Mouse (Mus musculus): ENCODE results near the gene BC003965. TPM values are rescaled to one million over a fixed set of nuclear protein-coding genes. Genes with fewer than 3 reads are reported as not detected.
A peak's percentile ranks its signal among the peaks of the same experiment; 100 is the strongest.

BC003965 gene
- polyA plus RNA-seq (2016; fragmentation: Nextera tagmentation; extraction: Ambion mirVana): 33.4 and 33.6 TPM in 2 replicates

DNA sequence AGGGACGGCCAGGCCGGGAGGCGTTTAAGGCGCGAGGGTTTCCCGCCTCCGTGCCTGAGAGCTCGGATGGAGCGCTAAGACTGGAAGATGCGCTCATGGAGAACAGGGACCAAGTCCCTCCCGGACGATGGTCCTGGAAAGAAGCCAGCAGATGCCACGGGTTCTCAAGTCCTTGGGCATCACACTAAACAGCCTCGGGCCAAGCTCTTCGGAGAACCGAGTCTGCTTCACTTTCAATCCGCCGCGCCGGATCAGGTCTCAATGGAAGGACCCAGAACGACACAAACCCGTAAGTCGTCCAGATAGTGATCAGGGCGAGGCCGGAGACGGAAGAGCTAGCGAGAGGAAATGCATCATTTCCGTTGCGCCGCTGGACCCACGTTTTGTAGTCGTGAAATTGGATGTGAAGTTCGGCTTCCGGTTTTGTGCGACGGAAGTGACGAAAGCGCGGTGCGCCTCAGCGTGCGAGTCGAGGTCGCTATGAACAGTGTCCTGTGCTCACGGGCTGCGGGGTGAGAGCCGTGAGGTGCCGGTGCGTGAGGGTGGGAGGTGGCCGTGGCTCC lies at the start of gene BC003965:
Gene BC003965, plus strand, starts transcription at position 426 of the 563 bp plus-strand sequence.
- peaks cover 18% of the 10 kb centered on the region for H3K4me1 ChIP-seq
- peak; percentile 86 for ATAC-seq (ENCODE audit: low FRiP score, low read depth)
- H3K4me2 ChIP-seq (replicated peaks): peak within 1 kb of the TSS; percentile 98
- peaks cover 17% of the 10 kb centered on the region; the same call in 1 of the 2 replicates for H3K27me3 ChIP-seq
- WGBS: under 1% methylated on average over 50 of the region's 50 CpGs
- H3K36me3 ChIP-seq: no peaks in the 10 kb centered on the region
- no peaks in the 10 kb centered on the region for H3K9me3 ChIP-seq
- H3K27ac ChIP-seq (replicated peaks): peak within 1 kb of the TSS; percentile 90
- H3K9ac ChIP-seq (replicated peaks): peak within 1 kb of the TSS; percentile 89
- H3K4me3 ChIP-seq: peak within 1 kb of the TSS; percentile 94

DNA sequence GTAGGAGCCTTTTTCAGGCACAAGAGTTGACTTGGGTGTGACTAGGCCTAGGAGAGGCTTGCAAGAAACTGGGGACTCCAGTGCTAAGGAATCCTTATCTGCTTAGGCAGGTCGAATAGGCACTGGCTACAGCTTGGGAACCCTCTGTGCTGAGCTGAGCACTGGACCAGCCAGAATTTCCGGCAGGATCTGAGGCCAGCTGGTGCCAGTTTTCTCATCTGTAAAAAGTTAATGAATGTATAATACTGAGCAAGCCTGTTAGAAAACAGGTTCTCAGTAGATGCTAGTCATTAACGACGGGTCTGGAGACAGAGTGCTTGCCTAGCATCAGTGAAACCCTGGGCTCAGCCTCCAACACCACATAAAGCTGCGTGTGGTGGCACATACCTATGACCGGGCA lies 48.7 kb upstream of the BC003965 start:
- no peak overlapping the region for H3K4me3 ChIP-seq
- no peak for ATAC-seq (ENCODE audit: low FRiP score, low read depth)
- peaks cover 8% of the 10 kb centered on the region; the same call in 1 of the 2 replicates for H3K36me3 ChIP-seq
- H3K4me1 ChIP-seq: peaks cover 12% of the 10 kb centered on the region
- 92% methylated on average over 6 of the region's 6 CpGs for WGBS
- H3K9ac ChIP-seq (replicated peaks): no peak overlapping the region
- no peak overlapping the region for H3K4me2 ChIP-seq (replicated peaks)
- no peak overlapping the region for H3K27ac ChIP-seq (replicated peaks)
- no peaks in the 10 kb centered on the region for H3K27me3 ChIP-seq
- H3K9me3 ChIP-seq: no peaks in the 10 kb centered on the region

DNA sequence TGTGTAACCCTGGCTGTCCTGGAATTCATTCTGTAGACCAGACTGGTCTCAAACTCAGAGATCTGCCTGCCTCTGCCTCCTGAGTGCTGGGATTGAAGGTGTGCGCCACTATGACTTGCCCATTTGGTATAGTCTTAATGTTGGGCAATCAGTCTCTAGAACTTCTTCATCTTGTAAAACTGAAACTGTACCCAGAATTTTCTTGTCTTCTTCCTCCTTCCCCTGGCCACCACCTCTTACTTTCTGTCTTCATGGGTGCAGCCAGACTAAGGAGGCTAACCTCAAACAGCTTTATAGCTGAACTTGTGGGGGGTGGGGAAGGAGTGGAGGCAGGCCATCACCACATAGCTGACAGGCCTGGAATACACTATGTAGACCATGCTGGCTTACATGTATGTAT lies 45.6 kb upstream of the BC003965 start:
- Histone ChIP-seq H3K9ac (replicated peaks) (no peak overlapping the region), H3K4me2 (replicated peaks) (no peak overlapping the region), H3K4me3 (no peak overlapping the region), H3K9me3 (no peaks in the 10 kb centered on the region), H3K36me3 (peaks cover 8% of the 10 kb centered on the region; the same call in 1 of the 2 replicates), H3K4me1 (peaks cover 10% of the 10 kb centered on the region), H3K27ac (replicated peaks) (no peak overlapping the region), H3K27me3 (no peaks in the 10 kb centered on the region)
- 95% methylated on average over 1 of the region's 1 CpGs for WGBS
- ATAC-seq (ENCODE audit: low FRiP score, low read depth): no peak

DNA sequence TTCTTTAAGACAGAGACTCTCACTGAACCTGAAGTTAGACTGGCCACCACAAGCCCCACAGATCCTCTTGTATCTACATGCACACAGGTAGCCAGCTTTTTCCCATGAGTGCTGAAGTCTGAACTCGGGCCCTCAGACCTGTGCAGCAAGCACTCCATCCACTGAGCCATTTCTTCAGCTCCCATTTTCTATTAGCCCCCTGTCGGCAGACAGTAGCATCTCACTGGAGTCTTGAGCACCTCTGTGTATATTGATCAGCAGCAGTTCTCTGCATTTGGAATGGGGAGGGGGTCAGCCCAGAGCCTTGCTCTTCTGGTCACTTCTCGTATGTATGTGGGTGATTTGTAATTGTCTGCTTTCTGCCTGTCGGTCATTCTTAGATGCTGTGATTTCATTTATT lies 44.4 kb upstream of the BC003965 start:
- no peak overlapping the region for H3K4me3 ChIP-seq
- ATAC-seq (ENCODE audit: low FRiP score, low read depth): no peak
- no peaks in the 10 kb centered on the region for H3K4me1 ChIP-seq
- WGBS: 68% methylated on average over 4 of the region's 4 CpGs
- no peak overlapping the region for H3K27ac ChIP-seq (replicated peaks)
- H3K9me3 ChIP-seq: no peaks in the 10 kb centered on the region
- H3K4me2 ChIP-seq (replicated peaks): no peak overlapping the region
- peaks cover 15% of the 10 kb centered on the region; the same call in 1 of the 2 replicates for H3K36me3 ChIP-seq
- no peak overlapping the region for H3K9ac ChIP-seq (replicated peaks)
- H3K27me3 ChIP-seq: no peaks in the 10 kb centered on the region

DNA sequence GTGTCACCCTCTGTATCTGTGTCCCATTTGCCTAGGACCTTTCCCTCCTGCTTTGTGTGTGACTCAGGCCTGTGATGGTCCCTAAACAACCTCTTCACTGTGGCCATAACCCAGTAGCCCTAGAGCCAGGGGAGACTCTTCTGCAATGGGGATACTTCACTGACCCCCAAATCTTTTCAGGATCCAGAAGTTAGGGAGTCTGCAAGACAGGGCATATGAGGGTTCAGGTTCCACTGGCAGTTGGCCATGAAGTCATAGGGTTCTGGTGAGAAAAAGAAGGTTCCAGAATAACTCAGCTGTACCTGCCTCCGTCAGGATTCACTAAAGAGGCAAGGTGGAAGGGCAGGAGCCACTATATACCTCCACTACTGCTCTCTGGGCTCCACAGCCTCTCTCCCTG lies 22.2 kb upstream of the BC003965 start, which contains the start of gene Ccdc154:
Gene Ccdc154, plus strand, starts transcription at position 301 of the 400 bp plus-strand sequence.
- H3K4me1 ChIP-seq: no peaks in the 10 kb centered on the region
- H3K9ac ChIP-seq (replicated peaks): no peak within 1 kb of the TSS
- H3K27me3 ChIP-seq: no peaks in the 10 kb centered on the region
- no peak within 1 kb of the TSS for H3K27ac ChIP-seq (replicated peaks)
- H3K9me3 ChIP-seq: no peaks in the 10 kb centered on the region
- H3K4me2 ChIP-seq (replicated peaks): no peak within 1 kb of the TSS
- 88% methylated on average over 1 of the region's 1 CpGs for WGBS
- no peak within 1 kb of the TSS for H3K4me3 ChIP-seq
- ATAC-seq (ENCODE audit: low FRiP score, low read depth): no peak
- H3K36me3 ChIP-seq: peaks cover 41% of the 10 kb centered on the region

DNA sequence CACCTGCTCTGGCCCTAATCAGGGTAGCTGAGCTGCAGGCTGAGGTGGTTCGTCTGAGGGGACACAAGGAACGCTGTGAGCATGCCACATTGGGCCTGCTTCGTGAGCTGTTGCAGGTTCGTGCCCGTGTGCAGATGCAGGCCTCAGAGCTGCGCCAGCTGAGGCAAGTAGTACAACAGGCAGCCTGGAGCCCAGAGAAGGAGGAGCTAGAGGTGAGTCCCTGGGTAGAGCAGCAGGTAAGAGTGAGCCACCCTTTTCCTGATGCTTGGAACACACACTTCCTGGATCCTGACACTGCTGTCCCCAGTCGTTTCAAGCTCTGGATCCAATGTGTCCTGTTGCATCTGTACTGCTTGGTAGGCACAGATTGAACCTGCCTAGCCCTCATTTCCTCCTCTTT lies 21.0 kb upstream of the BC003965 start:
- ATAC-seq (ENCODE audit: low FRiP score, low read depth): no peak
- H3K27me3 ChIP-seq: no peaks in the 10 kb centered on the region
- H3K4me3 ChIP-seq: no peak overlapping the region
- 88% methylated on average over 7 of the region's 7 CpGs for WGBS
- H3K4me2 ChIP-seq (replicated peaks): no peak overlapping the region
- peaks cover 32% of the 10 kb centered on the region for H3K36me3 ChIP-seq
- H3K9me3 ChIP-seq: no peaks in the 10 kb centered on the region
- H3K9ac ChIP-seq (replicated peaks): no peak overlapping the region
- no peaks in the 10 kb centered on the region for H3K4me1 ChIP-seq
- no peak overlapping the region for H3K27ac ChIP-seq (replicated peaks)

DNA sequence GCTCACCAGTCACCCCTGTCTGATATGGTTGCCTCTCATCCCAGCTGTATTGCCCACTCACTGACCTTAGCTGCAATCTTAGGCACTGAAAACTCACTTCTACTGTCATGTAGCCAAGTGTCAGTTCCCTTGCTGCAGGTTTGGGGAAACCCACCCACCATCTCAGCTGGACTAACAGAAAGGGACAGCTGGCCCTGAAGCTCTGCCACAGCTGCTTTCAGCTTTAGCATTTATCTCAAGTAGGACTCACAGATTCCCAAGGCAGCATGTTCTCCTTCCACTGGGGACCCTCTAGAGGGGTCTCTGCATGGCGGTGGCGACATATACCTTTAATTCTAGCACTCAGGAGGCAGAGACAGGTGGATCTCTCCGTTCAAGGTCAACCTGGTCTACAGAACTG lies 19.6 kb upstream of the BC003965 start:
- Histone ChIP-seq H3K4me3 (no peak overlapping the region), H3K4me1 (no peaks in the 10 kb centered on the region), H3K27ac (replicated peaks) (no peak overlapping the region), H3K4me2 (replicated peaks) (no peak overlapping the region), H3K9ac (replicated peaks) (no peak overlapping the region), H3K36me3 (peaks cover 22% of the 10 kb centered on the region), H3K9me3 (no peaks in the 10 kb centered on the region), H3K27me3 (no peaks in the 10 kb centered on the region)
- no peak for ATAC-seq (ENCODE audit: low FRiP score, low read depth)
- 90% methylated on average over 3 of the region's 3 CpGs for WGBS

DNA sequence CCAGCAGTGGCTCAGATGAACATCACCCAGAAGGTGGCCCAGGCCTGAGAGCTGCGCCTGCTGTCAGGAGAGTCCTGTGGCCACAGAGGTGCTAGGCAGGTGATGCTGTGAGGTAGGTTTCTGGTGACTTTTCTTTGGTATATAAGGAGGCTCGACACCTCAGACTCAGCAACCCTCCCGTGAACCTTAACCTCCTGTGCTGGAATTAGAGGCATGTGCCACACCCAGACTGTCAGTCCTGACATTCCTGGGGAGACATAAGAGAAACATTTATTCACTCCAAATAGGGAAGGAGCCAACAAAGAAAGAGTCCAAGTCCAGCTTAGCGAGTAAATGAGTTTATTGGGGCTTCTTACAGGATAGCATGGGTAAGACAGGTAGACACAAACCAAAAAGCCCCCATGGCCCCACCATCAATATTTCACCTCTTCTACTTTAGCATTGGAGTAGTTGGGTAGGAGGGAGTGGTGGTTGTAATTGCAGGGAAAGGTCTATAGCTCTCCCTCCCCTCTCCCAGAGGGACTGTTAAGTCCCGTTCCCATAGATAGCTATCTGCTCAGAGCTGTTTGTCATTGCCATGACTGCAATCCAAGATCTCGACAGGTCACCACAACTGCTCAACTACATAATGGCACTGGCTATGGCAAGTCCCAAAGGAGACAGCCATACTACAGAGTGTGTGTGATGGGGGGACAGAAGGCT lies 18.2 kb upstream of the BC003965 start:
- Histone ChIP-seq H3K4me2 (replicated peaks) (no peak overlapping the region), H3K27me3 (no peaks in the 10 kb centered on the region), H3K9ac (replicated peaks) (no peak overlapping the region), H3K4me3 (no peak overlapping the region), H3K27ac (replicated peaks) (no peak overlapping the region), H3K9me3 (no peaks in the 10 kb centered on the region), H3K4me1 (no peaks in the 10 kb centered on the region), H3K36me3 (peaks cover 8% of the 10 kb centered on the region)
- ATAC-seq (ENCODE audit: low FRiP score, low read depth): no peak
- 72% methylated on average over 6 of the region's 6 CpGs for WGBS

DNA sequence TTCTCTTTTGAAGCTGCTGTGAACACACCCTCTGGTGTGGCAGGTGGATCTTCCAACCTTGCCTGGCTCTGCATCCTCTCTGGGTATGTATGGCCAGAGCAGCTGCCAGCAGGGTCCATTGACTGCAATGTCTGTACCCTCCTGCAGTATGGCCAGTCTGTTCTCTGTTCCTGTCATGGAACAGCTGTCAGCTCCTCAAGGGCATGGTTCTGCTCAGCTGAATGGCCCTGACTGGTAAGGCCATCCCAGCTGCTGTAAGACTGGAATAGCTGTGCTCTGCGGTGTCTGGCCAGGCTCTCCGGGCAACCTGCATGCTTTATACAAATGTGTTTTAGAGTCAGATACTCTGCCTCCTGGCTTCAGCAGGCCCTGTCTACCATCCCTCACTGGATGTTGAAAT lies 14.6 kb upstream of the BC003965 start:
- H3K27ac ChIP-seq (replicated peaks): no peak overlapping the region
- H3K4me2 ChIP-seq (replicated peaks): no peak overlapping the region
- no peaks in the 10 kb centered on the region for H3K4me1 ChIP-seq
- ATAC-seq (ENCODE audit: low FRiP score, low read depth): no peak
- H3K36me3 ChIP-seq: no peaks in the 10 kb centered on the region
- no peaks in the 10 kb centered on the region for H3K27me3 ChIP-seq
- WGBS: 86% methylated on average over 2 of the region's 2 CpGs
- no peak overlapping the region for H3K4me3 ChIP-seq
- H3K9ac ChIP-seq (replicated peaks): no peak overlapping the region
- no peaks in the 10 kb centered on the region for H3K9me3 ChIP-seq

DNA sequence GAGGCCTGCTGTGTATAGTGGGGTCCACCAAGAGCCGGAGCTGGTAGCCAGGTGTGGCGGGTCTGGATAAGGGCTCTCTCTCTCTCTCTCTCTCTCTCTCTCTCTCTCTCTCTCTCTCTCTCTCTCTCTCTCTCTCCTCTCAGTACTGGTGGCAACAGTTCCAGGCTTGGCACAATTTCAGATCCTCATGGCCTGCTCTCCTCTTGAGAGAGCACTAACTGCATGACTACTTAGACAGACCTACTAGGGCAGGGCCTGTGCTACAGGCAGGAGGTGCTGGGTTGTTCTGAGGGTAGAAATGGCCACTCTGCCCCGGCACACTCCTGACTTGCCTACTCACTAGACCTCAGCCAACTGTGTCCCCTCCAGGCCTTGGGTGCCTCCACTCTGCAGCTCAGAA lies 11.8 kb upstream of the BC003965 start:
- Histone ChIP-seq H3K9ac (replicated peaks) (no peak overlapping the region), H3K27ac (replicated peaks) (no peak overlapping the region), H3K36me3 (no peaks in the 10 kb centered on the region), H3K4me3 (no peak overlapping the region), H3K4me1 (0 out of 2 replicates have a peak, but pooled peaks cover 3% of the 10 kb centered on the region), H3K9me3 (no peaks in the 10 kb centered on the region), H3K4me2 (replicated peaks) (no peak overlapping the region), H3K27me3 (peaks cover 8% of the 10 kb centered on the region; the same call in 1 of the 2 replicates)
- 94% methylated on average over 3 of the region's 3 CpGs for WGBS
- ATAC-seq (ENCODE audit: low FRiP score, low read depth): no peak

DNA sequence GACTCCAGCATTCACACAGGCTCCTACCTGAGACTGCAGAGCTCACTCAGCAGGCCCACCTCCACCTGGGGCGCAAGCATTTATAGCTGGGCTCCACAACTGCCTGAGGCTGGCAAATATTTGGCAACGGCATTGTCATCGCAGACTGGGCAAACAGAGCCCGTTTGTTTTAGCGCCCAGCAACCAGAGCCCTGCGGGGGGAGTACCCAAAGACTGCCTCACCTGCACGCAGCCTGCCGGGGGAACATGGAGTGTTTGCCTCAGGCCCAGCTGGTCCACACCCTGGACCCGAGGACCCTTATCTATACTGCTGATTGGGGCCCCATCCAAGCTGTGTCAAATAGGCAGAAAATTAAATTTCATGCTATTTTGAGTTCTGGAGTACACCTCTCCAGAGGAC lies 8.9 kb upstream of the BC003965 start, which contains the start of gene Gm38655:
Gene Gm38655, minus strand, starts transcription at position 61 of the 400 bp plus-strand sequence.
- Histone ChIP-seq H3K4me1 (0 out of 2 replicates have a peak, but pooled peaks cover 3% of the 10 kb centered on the region), H3K27ac (replicated peaks) (no peak within 1 kb of the TSS), H3K4me3 (no peak within 1 kb of the TSS), H3K27me3 (peaks cover 17% of the 10 kb centered on the region; the same call in 1 of the 2 replicates), H3K4me2 (replicated peaks) (no peak within 1 kb of the TSS), H3K36me3 (no peaks in the 10 kb centered on the region), H3K9ac (replicated peaks) (no peak within 1 kb of the TSS), H3K9me3 (no peaks in the 10 kb centered on the region)
- no peak for ATAC-seq (ENCODE audit: low FRiP score, low read depth)
- WGBS: 65% methylated on average over 9 of the region's 9 CpGs

DNA sequence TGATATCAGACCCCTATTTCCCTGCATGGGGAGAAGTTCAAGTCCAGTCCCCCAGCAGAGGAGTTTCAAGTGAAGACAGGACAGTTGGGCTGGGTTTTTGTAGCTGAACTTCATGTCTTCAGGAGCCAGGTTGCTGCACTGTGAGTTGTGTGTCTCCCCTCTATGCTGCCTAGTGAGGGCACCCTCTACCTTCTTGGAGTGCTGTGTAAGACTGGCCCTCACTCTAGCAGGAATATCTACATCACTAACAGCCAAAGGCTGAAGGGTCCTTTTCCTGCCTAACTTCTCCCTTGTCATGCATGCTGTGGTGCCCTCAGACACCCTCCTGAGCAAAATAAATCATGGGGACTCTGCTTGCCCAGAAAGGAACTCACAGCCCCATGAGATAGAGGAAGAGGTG lies 1.1 kb upstream of the BC003965 start:
- Histone ChIP-seq H3K4me1 (peaks cover 15% of the 10 kb centered on the region), H3K36me3 (no peaks in the 10 kb centered on the region), H3K9me3 (no peaks in the 10 kb centered on the region), H3K9ac (replicated peaks) (peak overlapping the region; percentile 89; the same call in 1 of the 2 replicates), H3K4me3 (peak overlapping the region; percentile 94; the same call in 1 of the 2 replicates), H3K4me2 (replicated peaks) (peak overlapping the region; percentile 98), H3K27me3 (peaks cover 17% of the 10 kb centered on the region; the same call in 1 of the 2 replicates), H3K27ac (replicated peaks) (no peak overlapping the region)
- ATAC-seq (ENCODE audit: low FRiP score, low read depth): no peak

All from midbrain, embryonic 12.5 days (tissue).